Mouse (Mus musculus) frontal cortex, postnatal 36 days (tissue): ENCODE data around the gene Bet1l.
A peak's percentile ranks its signal among the peaks of the same experiment; 100 is the strongest.

Experiments used
- DNase-seq, 2 experiments: peaks; one replicate each; pipeline ENCODE4 v3.0.0; 2022; ENCODE audit warnings: low spot score in 2 of 2

The Bet1l gene

DNA sequence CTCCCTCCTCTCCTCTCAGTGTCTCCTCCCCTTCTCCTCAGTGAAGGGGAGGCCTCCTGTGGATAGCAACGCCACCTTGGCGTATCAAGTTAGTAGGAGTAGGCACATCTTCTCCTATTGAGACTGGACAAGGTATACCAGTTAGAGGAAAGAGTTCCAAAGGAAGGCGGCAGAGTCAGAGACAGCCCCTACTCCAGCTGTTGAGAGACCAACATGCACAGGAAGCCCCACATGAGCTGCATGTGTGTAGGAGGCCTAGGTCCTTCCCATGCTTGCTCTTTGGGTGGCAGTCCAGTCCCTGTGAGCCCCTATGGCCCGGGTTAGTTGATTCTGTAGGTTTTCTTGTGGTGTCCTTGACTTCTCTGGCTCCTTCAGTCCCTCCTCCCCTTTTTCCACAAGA, 24.0 kb downstream of the Bet1l start:
- DNase-seq: no peak

- no peak for DNase-seq
These were observed 25.9 kb downstream of the Bet1l start for GRCm38 (mm10) chr7:140831447-140831846.

DNA sequence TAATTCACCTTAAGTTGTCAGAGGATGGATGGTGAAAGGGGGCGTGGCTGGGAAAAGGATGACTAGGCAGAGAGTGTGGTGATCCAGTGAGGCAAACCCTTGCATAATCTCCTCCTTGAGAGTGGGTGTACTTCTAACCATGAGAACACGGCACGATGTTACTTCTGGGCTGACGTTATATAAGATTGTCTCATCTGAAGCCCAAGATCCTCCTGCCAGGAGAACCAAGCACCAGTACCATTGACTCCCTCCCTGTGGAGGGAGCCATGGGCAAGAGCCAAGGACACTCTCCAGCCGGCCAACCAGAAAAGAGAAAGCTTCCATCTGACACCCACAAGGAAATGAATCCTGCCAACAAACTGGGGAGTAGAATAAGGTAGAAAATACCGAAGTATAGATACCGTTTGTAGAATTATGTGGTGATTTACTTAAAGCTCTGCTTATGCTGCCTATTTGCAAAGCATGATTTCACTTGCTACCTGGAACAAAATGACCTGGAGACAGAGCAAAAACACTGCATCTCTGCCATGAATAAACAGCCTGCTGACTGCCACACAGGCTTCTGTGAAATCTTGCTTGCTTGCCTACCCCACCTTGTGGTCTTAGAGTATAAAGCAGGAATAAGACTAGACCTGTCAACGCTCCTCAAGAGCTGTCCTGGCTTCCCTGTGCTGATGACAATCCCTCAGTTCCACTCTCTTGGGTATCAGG, 29.1 kb downstream of the Bet1l start:
- peak; percentile 65 to 78 for DNase-seq

DNA sequence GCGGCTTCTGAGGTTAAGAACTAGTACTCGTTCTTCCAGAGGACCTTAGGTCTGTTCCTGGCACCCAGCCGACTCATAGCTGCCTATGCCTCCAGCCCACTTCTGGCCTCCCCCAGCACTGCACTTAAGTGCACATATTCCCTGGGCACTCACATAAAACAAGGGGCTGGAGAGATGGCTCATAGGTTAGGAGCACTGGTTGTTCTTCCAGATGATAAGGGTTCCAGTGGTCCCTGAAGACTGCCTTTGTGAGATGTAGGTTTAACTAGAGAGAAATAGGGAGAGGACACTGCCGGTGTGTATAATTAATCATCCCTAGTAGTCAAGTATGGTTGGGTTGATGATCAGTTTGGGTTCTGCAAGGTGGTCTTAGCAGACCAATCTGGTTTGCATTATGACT, 34.6 kb downstream of the Bet1l start:
- no peak for DNase-seq

GRCm38 (mm10) chr7:140821653-140822329, 35.6 kb downstream of the Bet1l start, which contains the start of gene Zfp941:
Gene Zfp941, minus strand, starts transcription at chr7:140822178.
- DNase-seq: peak; percentile 63 to 82

- no peak for DNase-seq
These were observed 36.1 kb downstream of the Bet1l start for GRCm38 (mm10) chr7:140821305-140821652.

DNA sequence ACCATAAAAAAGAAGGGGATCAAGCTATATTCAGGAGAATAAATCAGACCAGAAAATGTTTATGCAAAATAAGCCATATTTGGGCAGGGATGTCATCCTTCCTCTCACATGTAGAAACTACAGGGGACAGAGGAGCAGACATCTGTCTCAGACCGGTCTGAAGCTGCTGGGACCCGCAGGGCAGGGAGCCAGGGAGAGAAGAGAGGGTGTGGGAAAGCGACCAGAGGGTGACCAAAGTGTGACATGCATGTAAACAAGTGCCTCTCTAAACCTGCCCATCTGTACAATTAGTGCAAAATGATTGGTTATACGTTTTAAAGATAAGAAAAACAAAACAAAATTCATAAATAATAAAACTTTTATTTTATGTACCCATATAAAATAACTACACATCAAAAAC, 37.2 kb downstream of the Bet1l start:
- no peak for DNase-seq

GRCm38 (mm10) chr7:140812850-140813249, 44.5 kb downstream of the Bet1l start:
- no peak for DNase-seq

DNA sequence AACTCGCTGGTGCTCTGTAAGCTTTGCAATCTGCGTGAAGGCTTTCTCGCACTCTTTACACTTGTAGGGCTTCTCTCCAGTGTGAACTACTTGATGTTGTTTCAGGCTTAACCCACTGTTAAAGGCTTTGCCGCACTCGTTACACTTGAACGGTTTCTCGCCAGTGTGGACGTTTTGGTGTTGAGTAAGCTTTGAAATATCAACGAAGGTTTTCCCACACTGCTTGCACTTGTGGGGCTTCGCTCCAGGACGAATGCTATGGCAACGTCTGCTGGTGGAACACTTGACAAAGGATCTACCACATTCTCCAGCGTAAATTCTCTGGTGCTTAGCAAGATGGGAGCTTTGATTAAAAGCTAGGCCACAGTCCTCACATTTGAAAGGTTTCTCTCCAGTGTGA, 45.7 kb downstream of the Bet1l start:
- peak in 1 of 2 experiments; percentile 51 for DNase-seq

- DNase-seq: no peak
These were observed 46.9 kb downstream of the Bet1l start for GRCm38 (mm10) chr7:140810496-140810895.

GRCm38 (mm10) chr7:140805704-140806103, 51.7 kb downstream of the Bet1l start:
- peak; percentile 51 to 75 for DNase-seq
